Mouse (Mus musculus) kidney, adult 8-10 months (tissue): ENCODE measurements around the gene Mageb2.
"Not testable (repeated sequence)": the region's sequence is repeated elsewhere in the genome, so short reads cannot be mapped to it uniquely, and the experiment has no call there.

ENCODE experiments used
- DNase-seq, 2 experiments: peaks; one replicate each; pipeline ENCODE4 v3.0.0; 2022

Mageb2 gene

GRCm38 (mm10) chrX:91331390-91331789 lies at the start of gene Mageb2:
Gene Mageb2 (plus strand): TSS chrX:91331690.
- not testable (repeated sequence) for DNase-seq

- DNase-seq, result not testable (repeated sequence)
Measured at GRCm38 (mm10) chrX:91313256-91313655, 18.2 kb upstream of the Mageb2 start.
